Mouse (Mus musculus) liver, embryonic 16.5 days (tissue): ENCODE results near the gene Mrpl55. TPM values are rescaled to one million over a fixed set of nuclear protein-coding genes. Genes with fewer than 3 reads are reported as not detected.

Experiments
- ATAC-seq: fragments of 200-750 bp; cut with Nextera tagmentation; 2 replicates; pipeline ENCODE4 v1.8.0; 2017; ENCODE audit warnings: low read depth, mild to moderate bottlenecking, moderate number of reproducible peaks, moderate library complexity
- H3K27ac ChIP-seq: fragments of 300-500 bp; sonication (generic); 2 replicates; pipeline ENCODE4 v1.5.1; 2014; ENCODE audit warnings: mild to moderate bottlenecking, low read length
- H3K27me3 ChIP-seq: fragments of 300-500 bp; sonication (generic); 2 replicates; pipeline ENCODE4 v1.6.1; 2014; ENCODE audit warnings: low read depth, low read length, mixed read lengths; ENCODE audit not compliant: control insufficient read depth, insufficient read depth
- H3K36me3 ChIP-seq: fragments of 300-500 bp; sonication (generic); 2 replicates; pipeline ENCODE4 v1.6.1; 2014; ENCODE audit warnings: mild to moderate bottlenecking; ENCODE audit not compliant: control insufficient read depth, insufficient read depth
- H3K4me1 ChIP-seq: fragments of 300-500 bp; sonication (generic); 2 replicates; pipeline ENCODE4 v1.6.1; 2014; ENCODE audit warnings: low read depth, low read length, mixed read lengths; ENCODE audit not compliant: control insufficient read depth
- H3K4me2 ChIP-seq: fragments of 300-500 bp; sonication (generic); 2 replicates; pipeline ENCODE4 v1.6.1; 2014; ENCODE audit warnings: low read depth, low read length, mixed read lengths
- H3K4me3 ChIP-seq: fragments of 300-500 bp; sonication (generic); 2 replicates; pipeline ENCODE4 v1.5.1; 2014; ENCODE audit warnings: low read depth, mild to moderate bottlenecking, low read length
- H3K9ac ChIP-seq: fragments of 300-500 bp; sonication (generic); 2 replicates; pipeline ENCODE4 v1.6.1; 2014; ENCODE audit warnings: low read depth, low read length
- H3K9me3 ChIP-seq: fragments of 300-500 bp; sonication (generic); replicated peaks from 2 replicates; pipeline ENCODE4 v1.6.1; 2016; ENCODE audit warnings: low read length; ENCODE audit not compliant: control insufficient read depth
- WGBS: fragments of 180-500 bp; shearing (Covaris S2); extraction: QIAGEN DNeasy Blood & Tissue Kit; methylation state at CpG from one replicate; pipeline ENCODE4 v1.1.7; 2014; ENCODE audit not compliant: insufficient replicate concordance; 5-methylcytosine and 5-hydroxymethylcytosine counted together
- polyA plus RNA-seq: library from polyadenylated mRNA; unstranded; fragments of >200 nt; fragmentation: Nextera tagmentation; extraction: Ambion mirVana; gene quantifications from 2 replicates; pipeline ENCODE4 v1.2.1, GENCODE M21; 2015

Gene Mrpl55
- polyA plus RNA-seq, 1 experiment from 2014 or later = 43.1 TPM

DNA sequence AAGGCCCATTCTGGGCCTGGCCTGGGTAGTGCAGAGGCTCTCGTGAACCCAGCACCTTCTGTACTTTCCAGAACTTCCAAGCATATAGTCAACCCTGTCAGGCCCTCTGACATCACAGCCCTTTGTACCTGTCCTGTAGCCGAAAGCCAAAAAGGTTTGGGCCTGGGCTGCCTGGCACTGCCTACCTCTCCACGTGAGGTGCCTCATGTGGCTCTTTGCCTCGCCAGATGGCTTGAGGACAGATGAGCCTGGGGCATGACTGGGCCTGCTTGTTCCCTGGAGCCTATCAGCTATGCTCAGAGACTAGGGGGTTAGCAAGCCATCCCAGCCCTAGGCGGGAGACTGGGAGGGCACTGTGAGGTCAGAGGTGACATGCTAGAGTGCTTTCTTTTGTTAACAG lies 16.8 kb upstream of the Mrpl55 start:
- no peak overlapping the region for H3K9ac ChIP-seq
- no peak overlapping the region for H3K27ac ChIP-seq
- no peak overlapping the region for H3K4me3 ChIP-seq
- H3K4me2 ChIP-seq = no peak overlapping the region
- no peaks in the 10 kb centered on the region for H3K9me3 ChIP-seq
- 78% methylated on average over 5 of the region's 5 CpGs for WGBS
- H3K36me3 ChIP-seq = peaks cover 5% of the 10 kb centered on the region
- no peak for ATAC-seq
- no peaks in the 10 kb centered on the region for H3K27me3 ChIP-seq
- peaks cover 34% of the 10 kb centered on the region for H3K4me1 ChIP-seq

DNA sequence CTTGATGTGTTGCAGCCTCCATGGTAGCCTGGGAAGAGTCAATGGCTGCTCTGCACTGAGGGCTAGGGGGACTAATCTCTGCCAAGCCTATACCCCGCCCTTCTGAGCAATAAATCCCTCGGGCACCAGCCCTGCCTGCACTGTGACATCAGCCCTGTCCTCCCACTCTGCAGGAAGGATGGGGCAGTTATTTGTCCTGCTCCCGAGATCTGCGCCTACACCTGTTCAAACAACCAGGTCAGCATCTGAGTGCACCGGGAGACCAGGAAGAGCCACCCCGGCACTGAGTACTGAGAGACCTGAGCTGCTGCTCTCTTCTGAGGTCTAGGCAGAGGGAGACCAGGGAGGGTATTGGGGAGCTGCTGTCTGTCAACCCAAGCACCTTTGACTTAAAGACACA lies 14.6 kb upstream of the Mrpl55 start:
- Histone ChIP-seq H3K27ac (no peak overlapping the region), H3K9ac (no peak overlapping the region), H3K9me3 (no peaks in the 10 kb centered on the region), H3K4me1 (peaks cover 45% of the 10 kb centered on the region), H3K27me3 (no peaks in the 10 kb centered on the region), H3K4me3 (no peak overlapping the region), H3K4me2 (no peak overlapping the region), H3K36me3 (peaks cover 5% of the 10 kb centered on the region)
- no peak for ATAC-seq
- 62% methylated on average over 6 of the region's 6 CpGs for WGBS

DNA sequence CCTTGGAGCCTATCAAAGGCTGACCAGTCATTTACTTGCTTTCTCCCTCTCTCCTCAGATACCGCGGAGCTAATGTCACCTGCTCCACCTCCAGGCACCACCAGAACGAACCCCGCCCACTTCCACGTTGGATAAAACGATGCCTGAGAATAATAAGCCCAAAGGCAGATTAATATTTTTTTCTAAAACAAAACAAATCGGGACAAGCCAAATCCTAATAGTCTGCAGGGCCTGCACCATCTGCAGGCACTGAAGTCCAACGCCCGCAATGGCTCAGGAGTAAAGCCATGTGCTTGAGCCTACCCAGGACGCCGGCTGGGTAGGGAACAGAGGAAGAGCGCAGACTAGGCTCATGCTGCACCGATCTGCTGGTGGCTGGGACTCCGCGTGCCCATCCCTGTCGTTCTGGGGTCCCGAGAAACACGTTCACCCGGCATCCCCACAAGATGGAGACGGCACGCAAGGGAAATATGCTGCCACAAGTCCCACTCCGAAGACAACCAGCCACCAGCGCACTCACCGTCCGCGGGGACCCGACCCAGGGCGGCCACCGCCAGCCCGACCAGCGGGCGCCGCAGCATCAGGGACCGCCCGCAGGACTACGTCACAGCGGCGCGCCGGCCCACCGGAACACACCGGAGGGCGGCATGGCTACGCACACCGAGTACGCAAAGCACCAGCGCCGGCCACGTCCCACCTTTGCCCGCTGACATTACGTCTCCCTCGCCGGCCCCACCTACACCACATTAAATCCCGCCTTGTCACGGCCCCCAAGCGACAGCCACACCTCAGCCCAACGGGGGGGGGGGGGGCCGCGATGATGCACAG lies 10.8 kb upstream of the Mrpl55 start:
- ATAC-seq = peak; percentile 94
- Histone ChIP-seq H3K4me3 (peak overlapping the region; percentile 85), H3K9me3 (no peaks in the 10 kb centered on the region), H3K27ac (peak overlapping the region; percentile 91), H3K9ac (peak overlapping the region; percentile 81), H3K36me3 (0 out of 2 replicates have a peak, but pooled peaks cover under 1% of the 10 kb centered on the region), H3K4me1 (peaks cover 32% of the 10 kb centered on the region), H3K4me2 (peak overlapping the region; percentile 89), H3K27me3 (no peaks in the 10 kb centered on the region)
- WGBS = under 1% methylated on average over 56 of the region's 59 CpGs

DNA sequence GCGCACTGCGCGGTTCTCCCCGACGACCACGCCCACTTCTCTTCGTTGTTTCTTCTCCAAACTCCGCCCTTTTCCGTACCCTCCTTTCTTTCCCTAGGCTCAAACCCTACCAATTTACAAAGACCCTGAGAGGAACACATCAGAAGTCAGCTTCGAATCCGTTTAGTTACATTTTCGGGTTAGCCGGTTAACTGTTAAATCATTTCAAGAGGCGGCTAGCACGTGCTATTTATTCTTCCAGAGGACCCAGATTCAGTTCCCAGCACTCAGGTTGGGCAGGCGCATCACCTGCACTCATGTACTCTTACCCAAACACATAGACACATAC lies 10.3 kb upstream of the Mrpl55 start, which contains the start of gene Guk1:
Guk1 (minus strand) TSS at position 154 of the 328 bp plus-strand sequence.
- no peaks in the 10 kb centered on the region for H3K36me3 ChIP-seq
- peak within 1 kb of the TSS; percentile 89 for H3K4me2 ChIP-seq
- H3K9me3 ChIP-seq = no peaks in the 10 kb centered on the region
- peak within 1 kb of the TSS; percentile 85 for H3K4me3 ChIP-seq
- ATAC-seq = no peak
- H3K9ac ChIP-seq = peak within 1 kb of the TSS; percentile 81
- H3K27ac ChIP-seq = peak within 1 kb of the TSS; percentile 91
- no peaks in the 10 kb centered on the region for H3K27me3 ChIP-seq
- 5% methylated on average over 16 of the region's 16 CpGs for WGBS
- H3K4me1 ChIP-seq = peaks cover 32% of the 10 kb centered on the region

DNA sequence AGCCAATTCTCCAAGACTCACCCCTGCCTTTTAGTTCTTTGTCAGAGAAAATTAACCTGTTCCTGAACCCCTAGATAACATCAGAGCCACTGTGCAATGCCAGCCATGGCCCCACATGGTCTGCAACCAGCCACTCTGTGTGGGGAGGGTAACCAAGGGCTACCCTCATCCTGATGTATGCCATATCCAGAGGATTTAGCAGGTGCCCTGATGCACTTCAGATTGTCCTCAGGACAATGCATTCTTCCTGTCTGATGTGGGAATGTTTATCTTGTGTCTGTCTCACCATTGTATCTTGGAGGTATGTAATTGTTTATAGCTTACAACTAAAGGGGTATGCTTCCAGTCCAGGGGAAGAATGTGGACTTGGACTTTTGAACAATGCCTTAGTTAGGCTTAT lies 6.1 kb upstream of the Mrpl55 start:
- no peaks in the 10 kb centered on the region for H3K36me3 ChIP-seq
- no peak for ATAC-seq
- no peak overlapping the region for H3K4me3 ChIP-seq
- H3K4me2 ChIP-seq = no peak overlapping the region
- no peak overlapping the region for H3K27ac ChIP-seq
- H3K9ac ChIP-seq = no peak overlapping the region
- peaks cover 16% of the 10 kb centered on the region for H3K4me1 ChIP-seq
- no peaks in the 10 kb centered on the region for H3K9me3 ChIP-seq
- H3K27me3 ChIP-seq = no peaks in the 10 kb centered on the region

DNA sequence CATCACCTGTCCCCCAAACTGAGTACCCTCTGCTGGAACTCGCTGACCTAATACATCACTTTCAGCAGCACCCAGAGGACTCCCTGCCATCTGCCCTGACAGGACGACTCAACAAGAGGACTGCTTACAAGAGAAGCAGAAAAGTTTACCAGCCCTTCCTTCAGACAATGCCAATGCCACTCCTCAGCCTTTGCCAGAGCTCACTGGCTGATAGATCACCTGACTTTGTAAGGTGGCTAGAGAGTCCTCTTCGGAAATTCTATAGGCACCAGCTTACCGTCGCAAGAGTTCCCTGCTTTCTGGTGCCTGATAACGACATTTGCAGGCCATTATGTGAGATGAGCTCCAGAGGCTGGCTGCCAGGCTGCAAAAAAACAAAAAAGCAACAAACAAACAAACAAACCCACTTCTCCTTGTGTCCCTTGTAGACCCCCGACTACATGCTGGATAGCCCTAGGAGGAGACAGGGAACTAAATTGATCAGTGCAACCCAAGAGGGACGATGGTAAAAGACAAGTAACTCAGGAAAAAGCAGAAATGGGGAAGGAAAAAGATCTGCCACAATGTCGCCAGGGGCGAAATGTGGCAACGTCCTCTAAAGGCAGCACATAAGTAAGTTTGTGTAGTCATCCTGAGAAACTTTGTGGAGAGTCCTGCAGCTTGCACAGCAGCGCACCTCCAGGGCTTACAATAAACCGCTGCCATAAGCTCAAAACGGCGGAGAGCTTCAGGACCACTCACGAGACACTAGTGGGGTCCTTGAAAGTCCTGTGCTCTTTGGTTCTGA lies 877 bp upstream of the Mrpl55 start:
- no peaks in the 10 kb centered on the region for H3K27me3 ChIP-seq
- no peak for ATAC-seq

DNA sequence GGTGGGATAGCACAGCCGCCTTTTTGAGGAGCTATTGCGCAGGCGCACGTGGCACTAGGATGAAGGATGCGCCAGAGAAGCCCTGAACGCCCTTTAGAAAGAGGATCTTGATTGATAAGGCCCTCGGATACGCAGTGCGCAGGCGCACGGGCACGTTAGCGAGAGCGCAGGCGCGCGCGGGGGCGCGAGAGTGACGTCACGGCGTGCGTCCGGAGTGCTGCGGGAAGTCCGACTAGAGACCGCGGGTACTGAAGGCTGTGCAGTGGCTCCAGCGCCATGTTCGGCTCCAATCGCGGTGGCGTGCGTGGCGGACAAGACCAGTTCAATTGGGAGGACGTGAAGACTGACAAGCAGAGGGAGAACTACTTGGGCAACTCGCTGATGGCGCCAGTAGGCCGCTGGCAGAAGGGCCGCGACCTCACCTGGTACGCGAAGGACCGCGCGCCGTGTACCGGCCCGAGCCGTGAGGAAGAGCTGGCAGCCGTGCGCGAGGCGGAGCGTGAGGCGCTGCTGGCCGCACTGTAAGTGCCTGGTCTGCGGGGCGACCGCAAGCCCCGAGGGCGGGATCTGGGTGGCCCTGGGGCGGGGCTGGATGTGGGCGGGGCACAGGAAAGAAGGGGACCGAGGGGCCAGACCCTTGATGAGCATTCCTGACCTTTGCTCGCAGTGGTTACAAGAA lies 6.0 kb downstream of the Mrpl55 start, which contains the start of gene 2310033P09Rik:
2310033P09Rik (plus strand) TSS at position 169 of the 679 bp plus-strand sequence.
- Histone ChIP-seq H3K4me3 (peak within 1 kb of the TSS; percentile 99), H3K9ac (peak within 1 kb of the TSS; percentile 96), H3K36me3 (peaks cover 35% of the 10 kb centered on the region), H3K4me2 (peak within 1 kb of the TSS; percentile 92), H3K9me3 (no peaks in the 10 kb centered on the region), H3K27me3 (no peaks in the 10 kb centered on the region), H3K4me1 (peaks cover 29% of the 10 kb centered on the region), H3K27ac (peak within 1 kb of the TSS; percentile 95)
- ATAC-seq = peak; percentile 84
- WGBS = under 1% methylated on average over 67 of the region's 67 CpGs

More for the DNA sequence above, 877 bp upstream of the Mrpl55 start:
- Histone ChIP-seq H3K9me3 (no peaks in the 10 kb centered on the region), H3K27ac (peak overlapping the region; percentile 88), H3K9ac (peak overlapping the region; percentile 83), H3K4me1 (peaks cover 22% of the 10 kb centered on the region), H3K4me3 (peak overlapping the region; percentile 93), H3K4me2 (peak overlapping the region; percentile 96), H3K36me3 (peaks cover 7% of the 10 kb centered on the region; the same call in 1 of the 2 replicates)
- WGBS = 11% methylated on average over 16 of the region's 16 CpGs

DNA sequence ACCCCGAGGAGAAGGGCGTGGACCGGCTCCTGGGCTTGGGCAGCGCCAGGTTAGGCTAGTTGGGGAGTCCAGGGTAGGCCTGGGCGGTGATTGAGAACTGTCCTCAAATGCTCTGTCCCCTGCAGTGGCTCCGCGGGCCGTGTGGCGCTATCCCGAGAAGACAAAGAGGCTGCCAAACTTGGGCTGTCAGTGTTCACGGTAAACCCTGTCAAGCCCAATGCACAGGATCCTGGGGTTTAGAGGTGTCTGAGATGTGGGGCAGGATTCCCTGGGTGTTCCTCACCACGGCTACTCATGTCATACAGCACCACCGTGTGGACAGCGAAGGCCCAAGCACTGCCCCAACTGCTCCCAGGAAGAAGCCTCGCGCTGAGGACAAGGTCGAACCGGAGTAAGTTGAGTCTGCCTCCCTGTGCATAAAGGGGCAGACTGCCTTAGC lies 6.7 kb downstream of the Mrpl55 start:
- peak overlapping the region; percentile 99 for H3K4me3 ChIP-seq
- 9% methylated on average over 18 of the region's 18 CpGs for WGBS

More for the DNA sequence above, 6.7 kb downstream of the Mrpl55 start:
- Histone ChIP-seq H3K4me1 (peaks cover 29% of the 10 kb centered on the region), H3K9ac (peak overlapping the region; percentile 96), H3K4me2 (peak overlapping the region; percentile 92), H3K27ac (peak overlapping the region; percentile 95), H3K27me3 (no peaks in the 10 kb centered on the region), H3K9me3 (no peaks in the 10 kb centered on the region), H3K36me3 (peaks cover 35% of the 10 kb centered on the region)
- peak; percentile 74 for ATAC-seq
